Mouse (Mus musculus) hindbrain, embryonic 11.5 days (tissue): ENCODE data around the gene Psd4. TPM values are rescaled to one million over a fixed set of nuclear protein-coding genes. Genes with fewer than 3 reads are reported as not detected.
A peak's percentile ranks its signal among the peaks of the same experiment; 100 is the strongest.

Experiments used
- ATAC-seq: fragments of 200-750 bp; cut with Nextera tagmentation; 2 replicates; pipeline ENCODE4 v1.8.0; 2017; ENCODE audit warnings: mild to moderate bottlenecking, moderate TSS enrichment, moderate library complexity; ENCODE audit not compliant: low FRiP score
- DNase-seq: peaks from one replicate; pipeline ENCODE4 v3.0.0-alpha.2; 2015; ENCODE audit warnings: low spot score
- H3K27ac ChIP-seq: fragments of 300-500 bp; sonication (generic); 2 replicates; pipeline ENCODE4 v1.5.1; 2014; ENCODE audit warnings: mild to moderate bottlenecking, low read depth, low read length
- H3K27me3 ChIP-seq: fragments of 300-500 bp; sonication (generic); 2 replicates; pipeline ENCODE4 v1.6.1; 2014; ENCODE audit warnings: mild to moderate bottlenecking, low read length, moderate library complexity, mixed read lengths; ENCODE audit not compliant: control insufficient read depth, insufficient read depth
- H3K36me3 ChIP-seq: fragments of 300-500 bp; sonication (generic); 2 replicates; pipeline ENCODE4 v1.6.1; 2014; ENCODE audit warnings: mild to moderate bottlenecking, low read length, moderate library complexity, mixed read lengths; ENCODE audit not compliant: control insufficient read depth, insufficient read depth
- H3K4me1 ChIP-seq: fragments of 300-500 bp; sonication (generic); replicated peaks from 2 replicates; pipeline ENCODE4 v1.6.1; 2014; ENCODE audit warnings: low read length, mixed read lengths; ENCODE audit not compliant: control insufficient read depth, insufficient read depth
- H3K4me2 ChIP-seq: fragments of 300-500 bp; sonication (generic); replicated peaks from 2 replicates; pipeline ENCODE4 v1.6.1; 2014; ENCODE audit warnings: mild to moderate bottlenecking, low read depth, low read length
- H3K4me3 ChIP-seq: fragments of 300-500 bp; sonication (generic); 2 replicates; pipeline ENCODE4 v1.5.1; 2014; ENCODE audit warnings: low read depth, low read length
- H3K9ac ChIP-seq: fragments of 300-500 bp; sonication (generic); 2 replicates; pipeline ENCODE4 v1.6.1; 2014; ENCODE audit warnings: low read depth, low read length
- H3K9me3 ChIP-seq: fragments of 300-500 bp; sonication (generic); 2 replicates; pipeline ENCODE4 v1.6.1; 2016; ENCODE audit warnings: low read length; ENCODE audit not compliant: control insufficient read depth
- WGBS: fragments of 180-500 bp; shearing (Covaris S2); extraction: QIAGEN DNeasy Blood & Tissue Kit; methylation state at CpG from one replicate; pipeline ENCODE4 v1.1.7; 2014; 5-methylcytosine and 5-hydroxymethylcytosine counted together
- polyA plus RNA-seq: library from polyadenylated mRNA; unstranded; fragments of >200 nt; fragmentation: Nextera tagmentation; extraction: Ambion mirVana; gene quantifications from 2 replicates; pipeline ENCODE4 v1.2.1, GENCODE M21; 2014

The Psd4 gene
- polyA plus RNA-seq, 1 experiment from 2014 or later: 0.46 TPM

DNA sequence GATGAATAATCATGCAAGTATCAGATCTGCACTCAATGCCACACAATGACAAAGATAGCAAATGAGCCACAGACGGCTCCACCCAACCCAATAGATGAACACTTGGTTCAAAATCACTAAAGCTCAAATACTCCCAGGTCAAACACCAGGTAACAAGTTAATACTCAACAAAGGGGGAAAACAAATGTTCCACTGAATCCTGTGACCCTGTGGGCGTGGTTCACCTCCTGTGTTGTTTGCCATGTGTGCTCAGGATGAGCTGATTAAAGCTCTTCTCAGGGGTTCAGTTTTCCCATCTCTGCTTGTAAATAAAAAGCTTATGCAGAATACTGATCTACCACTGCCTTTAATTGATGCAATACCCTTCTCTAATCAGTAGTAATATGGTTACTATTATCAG lies 16.2 kb upstream of the Psd4 start:
- ATAC-seq (no peak), DNase-seq (no peak)
- Histone ChIP-seq H3K27me3 (no peaks in the 10 kb centered on the region), H3K27ac (no peak overlapping the region), H3K4me2 (no peak overlapping the region), H3K9ac (no peak overlapping the region), H3K4me1 (no peaks in the 10 kb centered on the region), H3K4me3 (no peak overlapping the region), H3K36me3 (no peaks in the 10 kb centered on the region), H3K9me3 (no peaks in the 10 kb centered on the region)
- WGBS: 78% methylated on average over 2 of the region's 2 CpGs

DNA sequence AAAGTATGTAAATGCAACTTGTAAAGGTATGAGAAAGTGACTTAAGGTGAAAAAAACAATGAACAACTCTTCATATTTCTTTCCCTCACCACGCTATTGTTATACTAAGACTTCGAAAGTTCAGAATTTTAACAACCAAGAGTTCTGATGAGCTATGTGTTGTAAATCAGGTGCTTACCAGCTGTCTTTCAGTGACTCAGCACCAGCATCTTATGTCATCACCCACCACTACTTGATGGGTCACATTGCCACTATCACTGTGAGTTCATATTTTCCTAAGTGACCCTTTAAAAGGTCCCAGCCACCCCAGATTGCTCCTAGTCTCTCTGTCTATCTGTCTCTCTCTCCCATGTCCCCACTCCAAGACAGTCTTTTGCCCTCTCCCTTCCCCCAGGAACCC lies 14.3 kb upstream of the Psd4 start:
- Histone ChIP-seq H3K36me3 (no peaks in the 10 kb centered on the region), H3K9me3 (no peaks in the 10 kb centered on the region), H3K27ac (no peak overlapping the region), H3K4me1 (no peaks in the 10 kb centered on the region), H3K27me3 (no peaks in the 10 kb centered on the region), H3K9ac (no peak overlapping the region), H3K4me3 (no peak overlapping the region), H3K4me2 (no peak overlapping the region)
- DNase-seq: no peak
- WGBS: 92% methylated on average over 2 of the region's 2 CpGs
- no peak for ATAC-seq

DNA sequence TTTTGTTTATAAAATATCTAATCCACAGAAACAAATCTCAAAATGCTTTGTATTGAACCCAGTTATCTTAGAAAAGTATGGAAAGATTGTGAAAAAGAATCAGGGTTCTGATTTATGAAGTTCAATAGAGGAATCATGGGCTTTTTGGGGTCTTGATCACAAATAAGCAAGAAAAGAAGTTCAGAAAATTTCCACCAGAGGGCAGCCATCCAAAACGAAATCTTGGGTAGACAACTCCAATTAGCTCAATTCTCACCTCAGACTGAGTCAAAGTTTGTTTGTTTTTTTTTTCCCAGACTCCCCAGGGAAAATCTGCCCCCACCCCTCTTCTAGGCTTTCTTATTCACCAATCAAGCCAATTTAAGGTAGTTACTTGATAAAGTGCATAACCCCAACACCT lies 9.7 kb upstream of the Psd4 start:
- no peaks in the 10 kb centered on the region for H3K9me3 ChIP-seq
- WGBS: 23% methylated on average over 1 of the region's 1 CpGs
- no peak overlapping the region for H3K4me2 ChIP-seq
- no peak overlapping the region for H3K9ac ChIP-seq
- H3K4me3 ChIP-seq: no peak overlapping the region
- no peak overlapping the region for H3K27ac ChIP-seq
- DNase-seq (peak; percentile 57), ATAC-seq (no peak)
- no peaks in the 10 kb centered on the region for H3K36me3 ChIP-seq
- no peaks in the 10 kb centered on the region for H3K27me3 ChIP-seq
- H3K4me1 ChIP-seq: no peaks in the 10 kb centered on the region

DNA sequence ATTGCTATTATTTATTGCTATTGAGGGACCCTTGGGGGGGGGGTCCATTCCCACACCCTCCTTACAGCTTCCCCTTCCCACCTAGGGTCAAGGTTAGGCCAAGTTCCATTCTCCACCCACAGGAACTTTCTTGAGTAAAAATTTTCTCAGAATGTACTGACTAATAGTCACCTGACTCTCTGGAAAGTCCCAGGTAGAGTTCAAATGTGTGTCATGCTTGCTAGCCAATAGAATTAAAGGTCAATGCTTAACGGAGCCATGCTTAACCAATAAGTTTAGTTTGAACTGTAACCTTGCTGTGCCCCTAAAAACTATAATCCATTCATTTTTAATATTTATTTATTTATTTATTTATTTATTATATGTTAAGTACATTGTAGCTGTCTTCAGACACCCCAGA lies 8.0 kb upstream of the Psd4 start:
- no peak for ATAC-seq
- no peak for DNase-seq
- no peaks in the 10 kb centered on the region for H3K4me1 ChIP-seq
- no peaks in the 10 kb centered on the region for H3K27me3 ChIP-seq
- no peaks in the 10 kb centered on the region for H3K9me3 ChIP-seq
- no peak overlapping the region for H3K27ac ChIP-seq
- no peak overlapping the region for H3K9ac ChIP-seq
- no peaks in the 10 kb centered on the region for H3K36me3 ChIP-seq
- no peak overlapping the region for H3K4me2 ChIP-seq
- no peak overlapping the region for H3K4me3 ChIP-seq
- WGBS: 82% methylated on average over 1 of the region's 1 CpGs

DNA sequence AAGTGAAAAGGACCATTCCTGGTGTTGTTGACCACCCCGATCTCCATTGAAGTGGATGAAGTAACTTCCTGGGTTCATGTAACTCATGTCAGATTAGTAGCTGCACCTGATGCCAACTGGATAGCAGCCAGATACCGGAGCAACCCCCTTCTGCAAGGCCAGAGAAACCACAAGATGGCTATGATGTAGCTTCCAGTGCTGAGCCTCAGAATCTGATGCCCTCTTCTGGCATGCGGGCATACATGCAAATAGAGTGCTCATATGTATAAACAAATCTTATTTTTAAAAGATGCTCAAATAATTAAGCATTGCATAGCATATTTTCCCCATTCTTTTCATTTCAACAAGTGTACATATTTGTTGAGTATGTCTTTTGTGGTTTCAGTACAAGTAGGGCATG lies 3.6 kb upstream of the Psd4 start:
- H3K9ac ChIP-seq: no peak overlapping the region
- DNase-seq (no peak), ATAC-seq (no peak)
- no peak overlapping the region for H3K4me2 ChIP-seq
- H3K27me3 ChIP-seq: peaks cover 5% of the 10 kb centered on the region
- no peak overlapping the region for H3K4me3 ChIP-seq
- H3K27ac ChIP-seq: no peak overlapping the region
- no peaks in the 10 kb centered on the region for H3K9me3 ChIP-seq
- 87% methylated on average over 3 of the region's 3 CpGs for WGBS
- H3K36me3 ChIP-seq: no peaks in the 10 kb centered on the region
- H3K4me1 ChIP-seq: no peaks in the 10 kb centered on the region

DNA sequence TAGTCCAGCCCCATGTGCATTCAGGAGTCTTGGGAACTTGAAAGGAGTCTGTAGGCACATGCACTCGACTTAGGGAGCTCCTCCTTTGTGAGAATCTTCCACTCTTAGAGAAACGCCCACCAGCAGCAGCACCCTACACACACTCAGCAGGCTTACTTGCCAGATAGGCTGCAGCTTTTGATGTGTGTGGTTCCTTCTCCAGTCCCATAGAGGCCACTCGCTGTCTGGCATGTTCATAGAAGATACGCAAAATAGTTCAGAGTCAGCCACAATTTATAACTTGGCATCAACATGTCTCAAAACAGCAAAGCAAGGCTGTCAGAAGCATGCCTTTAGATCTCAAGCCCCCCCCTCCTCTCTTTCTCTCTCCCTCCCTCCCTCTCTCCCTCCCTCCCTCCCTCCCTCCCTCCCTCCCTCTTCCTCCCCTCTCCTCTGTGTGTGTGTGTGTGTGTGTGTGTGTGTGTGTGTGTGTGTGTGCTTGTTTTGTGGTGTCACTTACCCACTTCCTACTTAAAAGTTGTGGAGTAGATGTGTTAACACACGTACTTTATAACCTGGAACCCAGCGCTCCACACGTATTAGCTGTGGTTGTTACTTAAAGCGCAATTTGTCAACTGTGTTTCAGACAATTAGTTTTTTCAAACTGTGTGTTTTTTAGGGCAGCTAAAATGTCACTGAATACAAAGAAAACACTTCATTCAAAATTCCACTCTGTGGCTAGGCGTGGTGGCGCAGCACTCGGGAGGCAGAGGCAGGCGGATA lies 985 bp upstream of the Psd4 start:
- no peak overlapping the region for H3K4me2 ChIP-seq
- no peak for DNase-seq
- no peaks in the 10 kb centered on the region for H3K4me1 ChIP-seq
- no peaks in the 10 kb centered on the region for H3K9me3 ChIP-seq
- H3K9ac ChIP-seq: no peak overlapping the region
- H3K4me3 ChIP-seq: no peak overlapping the region
- no peaks in the 10 kb centered on the region for H3K36me3 ChIP-seq
- peaks cover 5% of the 10 kb centered on the region for H3K27me3 ChIP-seq
- no peak for ATAC-seq
- WGBS: 79% methylated on average over 12 of the region's 12 CpGs
- H3K27ac ChIP-seq: no peak overlapping the region

DNA sequence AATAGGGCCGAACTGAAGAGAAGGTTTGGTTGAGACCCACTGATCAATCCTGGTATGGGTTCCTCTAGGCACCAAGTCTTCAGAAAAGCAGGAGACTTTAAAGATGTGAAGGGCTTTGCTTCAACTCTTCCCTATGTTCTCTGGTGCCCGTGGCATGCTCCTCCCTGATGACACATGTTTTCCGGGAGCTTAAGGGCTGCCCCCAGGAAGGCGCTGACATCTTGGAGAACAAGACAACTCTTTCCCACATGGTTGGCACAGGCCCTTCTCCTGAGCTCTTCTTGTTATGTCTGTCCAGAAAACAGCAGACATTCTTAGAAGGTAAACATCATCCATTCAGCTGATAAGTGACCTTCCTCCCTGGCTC lies 498 bp downstream of the Psd4 start:
- Histone ChIP-seq H3K9ac (0 out of 2 replicates have a peak overlapping the region, but pooled peaks have one; percentile 49), H3K4me2 (peak overlapping the region; percentile 78; the same call in 1 of the 2 replicates), H3K27ac (no peak overlapping the region), H3K4me3 (peak overlapping the region; percentile 34; the same call in 1 of the 2 replicates), H3K27me3 (peaks cover 5% of the 10 kb centered on the region), H3K4me1 (no peaks in the 10 kb centered on the region), H3K36me3 (no peaks in the 10 kb centered on the region), H3K9me3 (no peaks in the 10 kb centered on the region)
- ATAC-seq: no peak
- 83% methylated on average over 4 of the region's 4 CpGs for WGBS
- no peak for DNase-seq

DNA sequence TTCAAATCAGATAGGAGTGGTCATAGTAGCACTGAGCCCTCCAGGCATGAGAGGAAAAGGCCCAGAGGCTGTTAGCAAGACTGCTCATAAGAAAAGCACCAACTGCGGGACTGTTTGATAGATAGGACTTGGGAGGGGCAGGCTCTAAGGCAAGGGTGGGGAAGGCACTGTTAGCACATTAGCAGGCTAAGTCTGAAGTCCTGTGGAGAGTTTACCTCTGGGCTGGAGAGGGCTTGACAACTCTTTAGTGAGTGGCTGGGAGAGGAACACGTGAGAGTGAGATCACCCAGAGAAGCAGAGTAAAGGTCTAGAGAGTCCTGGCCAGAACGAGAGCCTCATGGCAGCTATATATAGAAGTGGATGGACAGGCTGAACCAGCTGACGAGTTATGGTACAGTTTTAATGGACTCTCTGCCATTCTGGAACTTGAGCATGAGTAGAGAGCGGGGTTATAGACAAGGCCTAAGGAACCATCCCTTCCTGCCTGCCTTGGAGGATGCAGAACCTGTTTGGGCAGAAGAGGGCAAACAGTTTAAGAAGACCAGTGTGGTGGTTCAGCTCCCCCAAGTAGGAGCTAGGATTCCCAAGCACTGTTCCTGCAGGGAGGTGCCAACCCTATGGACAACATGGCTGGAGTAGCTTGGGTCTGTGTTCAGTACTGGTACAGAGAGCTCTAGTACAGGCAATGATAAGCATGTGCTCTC lies 11.5 kb downstream of the Psd4 start:
- ATAC-seq: no peak
- H3K9ac ChIP-seq: no peak overlapping the region
- no peak overlapping the region for H3K4me3 ChIP-seq
- H3K4me2 ChIP-seq: no peak overlapping the region
- H3K4me1 ChIP-seq: no peaks in the 10 kb centered on the region
- WGBS: 82% methylated on average over 5 of the region's 5 CpGs
- H3K27me3 ChIP-seq: no peaks in the 10 kb centered on the region
- H3K27ac ChIP-seq: no peak overlapping the region
- H3K9me3 ChIP-seq: no peaks in the 10 kb centered on the region
- no peaks in the 10 kb centered on the region for H3K36me3 ChIP-seq
- no peak for DNase-seq
